Mouse (Mus musculus): ENCODE measurements around the gene Ap1m1. TPM values are rescaled to one million over a fixed set of nuclear protein-coding genes. Genes with fewer than 3 reads are reported as not detected.

The Ap1m1 gene
- polyA plus RNA-seq, 1 experiment from 2014 or later, result 109 TPM

GRCm38 (mm10) chr8:72240951-72241350, 1.1 kb downstream of the Ap1m1 start:
- Histone ChIP-seq H3K9ac (replicated peaks; ENCODE audit: low read depth, low read length) (peak overlapping the region; percentile 53; the same call in 1 of the 2 replicates), H3K36me3 (ENCODE audit: control insufficient read depth, insufficient read depth, low read length) (no peaks in the 10 kb centered on the region), H3K9me3 (ENCODE audit: control insufficient read depth, low read depth, low read length) (no peaks in the 10 kb centered on the region), H3K27ac (ENCODE audit: low read length) (no peak overlapping the region), H3K4me3 (ENCODE audit: low read depth, low read length) (peak overlapping the region; percentile 68), H3K4me2 (replicated peaks; ENCODE audit: low read depth, low read length) (peak overlapping the region; percentile 68), H3K4me1 (ENCODE audit: control insufficient read depth, insufficient read depth, low read length) (peaks cover 5% of the 10 kb centered on the region; the same call in 1 of the 2 replicates), H3K27me3 (ENCODE audit: control insufficient read depth, insufficient read depth, low read length) (no peaks in the 10 kb centered on the region)
- 63% methylated on average over 7 of the region's 7 CpGs for WGBS
- no peak for ATAC-seq (ENCODE audit: insufficient number of reproducible peaks, insufficient read depth, low FRiP score, low read depth)

GRCm38 (mm10) chr8:72242226-72242625, 2.4 kb downstream of the Ap1m1 start:
- peaks cover 4% of the 10 kb centered on the region; the same call in 1 of the 2 replicates for H3K36me3 ChIP-seq (ENCODE audit: control insufficient read depth, insufficient read depth, low read length)
- ATAC-seq (ENCODE audit: insufficient number of reproducible peaks, insufficient read depth, low FRiP score, low read depth), result no peak
- WGBS, result 96% methylated on average over 1 of the region's 1 CpGs

GRCm38 (mm10) chr8:72244610-72245009, 4.8 kb downstream of the Ap1m1 start:
- Histone ChIP-seq H3K9ac (replicated peaks; ENCODE audit: low read depth, low read length) (no peak overlapping the region), H3K36me3 (ENCODE audit: control insufficient read depth, insufficient read depth, low read length) (peaks cover 4% of the 10 kb centered on the region; the same call in 1 of the 2 replicates), H3K27me3 (ENCODE audit: control insufficient read depth, insufficient read depth, low read length) (no peaks in the 10 kb centered on the region), H3K27ac (ENCODE audit: low read length) (no peak overlapping the region), H3K4me1 (ENCODE audit: control insufficient read depth, insufficient read depth, low read length) (peaks cover 5% of the 10 kb centered on the region; the same call in 1 of the 2 replicates), H3K9me3 (ENCODE audit: control insufficient read depth, low read depth, low read length) (no peaks in the 10 kb centered on the region), H3K4me2 (replicated peaks; ENCODE audit: low read depth, low read length) (no peak overlapping the region), H3K4me3 (ENCODE audit: low read depth, low read length) (no peak overlapping the region)
- no peak for ATAC-seq (ENCODE audit: insufficient number of reproducible peaks, insufficient read depth, low FRiP score, low read depth)
- 80% methylated on average over 2 of the region's 2 CpGs for WGBS

More at GRCm38 (mm10) chr8:72242226-72242625, 2.4 kb downstream of the Ap1m1 start:
- H3K27ac ChIP-seq (ENCODE audit: low read length), result no peak overlapping the region
- H3K9ac ChIP-seq (replicated peaks; ENCODE audit: low read depth, low read length), result no peak overlapping the region
- no peaks in the 10 kb centered on the region for H3K9me3 ChIP-seq (ENCODE audit: control insufficient read depth, low read depth, low read length)
- peaks cover 5% of the 10 kb centered on the region; the same call in 1 of the 2 replicates for H3K4me1 ChIP-seq (ENCODE audit: control insufficient read depth, insufficient read depth, low read length)
- no peak overlapping the region for H3K4me3 ChIP-seq (ENCODE audit: low read depth, low read length)
- H3K4me2 ChIP-seq (replicated peaks; ENCODE audit: low read depth, low read length), result no peak overlapping the region
- H3K27me3 ChIP-seq (ENCODE audit: control insufficient read depth, insufficient read depth, low read length), result no peaks in the 10 kb centered on the region

GRCm38 (mm10) chr8:72257171-72257901, 17.5 kb downstream of the Ap1m1 start:
- H3K27ac ChIP-seq (ENCODE audit: low read length), result no peak overlapping the region
- H3K4me1 ChIP-seq (ENCODE audit: control insufficient read depth, insufficient read depth, low read length), result no peaks in the 10 kb centered on the region
- no peak overlapping the region for H3K4me3 ChIP-seq (ENCODE audit: low read depth, low read length)
- no peaks in the 10 kb centered on the region for H3K27me3 ChIP-seq (ENCODE audit: control insufficient read depth, insufficient read depth, low read length)
- H3K36me3 ChIP-seq (ENCODE audit: control insufficient read depth, insufficient read depth, low read length), result peaks cover 8% of the 10 kb centered on the region; the same call in 1 of the 2 replicates
- no peak for ATAC-seq (ENCODE audit: insufficient number of reproducible peaks, insufficient read depth, low FRiP score, low read depth)
- no peaks in the 10 kb centered on the region for H3K9me3 ChIP-seq (ENCODE audit: control insufficient read depth, low read depth, low read length)
- H3K9ac ChIP-seq (replicated peaks; ENCODE audit: low read depth, low read length), result no peak overlapping the region
- H3K4me2 ChIP-seq (replicated peaks; ENCODE audit: low read depth, low read length), result no peak overlapping the region
- WGBS, result 53% methylated on average over 7 of the region's 7 CpGs

GRCm38 (mm10) chr8:72257902-72258238, 18.1 kb downstream of the Ap1m1 start:
- Histone ChIP-seq H3K4me3 (ENCODE audit: low read depth, low read length) (no peak overlapping the region), H3K9me3 (ENCODE audit: control insufficient read depth, low read depth, low read length) (no peaks in the 10 kb centered on the region), H3K27me3 (ENCODE audit: control insufficient read depth, insufficient read depth, low read length) (no peaks in the 10 kb centered on the region), H3K4me1 (ENCODE audit: control insufficient read depth, insufficient read depth, low read length) (no peaks in the 10 kb centered on the region), H3K27ac (ENCODE audit: low read length) (no peak overlapping the region), H3K9ac (replicated peaks; ENCODE audit: low read depth, low read length) (no peak overlapping the region), H3K36me3 (ENCODE audit: control insufficient read depth, insufficient read depth, low read length) (peaks cover 8% of the 10 kb centered on the region; the same call in 1 of the 2 replicates), H3K4me2 (replicated peaks; ENCODE audit: low read depth, low read length) (no peak overlapping the region)
- no peak for ATAC-seq (ENCODE audit: insufficient number of reproducible peaks, insufficient read depth, low FRiP score, low read depth)
- 77% methylated on average over 1 of the region's 1 CpGs for WGBS

- Histone ChIP-seq H3K4me3 (ENCODE audit: low read depth, low read length) (no peak overlapping the region), H3K27ac (ENCODE audit: low read length) (no peak overlapping the region), H3K27me3 (ENCODE audit: control insufficient read depth, insufficient read depth, low read length) (no peaks in the 10 kb centered on the region), H3K4me2 (replicated peaks; ENCODE audit: low read depth, low read length) (no peak overlapping the region), H3K9ac (replicated peaks; ENCODE audit: low read depth, low read length) (no peak overlapping the region), H3K4me1 (ENCODE audit: control insufficient read depth, insufficient read depth, low read length) (no peaks in the 10 kb centered on the region), H3K9me3 (ENCODE audit: control insufficient read depth, low read depth, low read length) (no peaks in the 10 kb centered on the region), H3K36me3 (ENCODE audit: control insufficient read depth, insufficient read depth, low read length) (no peaks in the 10 kb centered on the region)
- 63% methylated on average over 2 of the region's 2 CpGs for WGBS
- no peak for ATAC-seq (ENCODE audit: insufficient number of reproducible peaks, insufficient read depth, low FRiP score, low read depth)
These were observed 20.0 kb downstream of the Ap1m1 start for GRCm38 (mm10) chr8:72259862-72260261.

GRCm38 (mm10) chr8:72260585-72260984, 20.8 kb downstream of the Ap1m1 start:
- Histone ChIP-seq H3K36me3 (ENCODE audit: control insufficient read depth, insufficient read depth, low read length) (no peaks in the 10 kb centered on the region), H3K9me3 (ENCODE audit: control insufficient read depth, low read depth, low read length) (no peaks in the 10 kb centered on the region), H3K4me1 (ENCODE audit: control insufficient read depth, insufficient read depth, low read length) (no peaks in the 10 kb centered on the region), H3K27ac (ENCODE audit: low read length) (no peak overlapping the region), H3K4me3 (ENCODE audit: low read depth, low read length) (no peak overlapping the region), H3K4me2 (replicated peaks; ENCODE audit: low read depth, low read length) (no peak overlapping the region), H3K9ac (replicated peaks; ENCODE audit: low read depth, low read length) (no peak overlapping the region), H3K27me3 (ENCODE audit: control insufficient read depth, insufficient read depth, low read length) (no peaks in the 10 kb centered on the region)
- WGBS, result 60% methylated on average over 4 of the region's 4 CpGs
- no peak for ATAC-seq (ENCODE audit: insufficient number of reproducible peaks, insufficient read depth, low FRiP score, low read depth)

- Histone ChIP-seq H3K4me1 (ENCODE audit: control insufficient read depth, insufficient read depth, low read length) (no peaks in the 10 kb centered on the region), H3K27me3 (ENCODE audit: control insufficient read depth, insufficient read depth, low read length) (no peaks in the 10 kb centered on the region), H3K9ac (replicated peaks; ENCODE audit: low read depth, low read length) (no peak overlapping the region), H3K36me3 (ENCODE audit: control insufficient read depth, insufficient read depth, low read length) (no peaks in the 10 kb centered on the region), H3K27ac (ENCODE audit: low read length) (no peak overlapping the region), H3K4me2 (replicated peaks; ENCODE audit: low read depth, low read length) (no peak overlapping the region), H3K4me3 (ENCODE audit: low read depth, low read length) (no peak overlapping the region), H3K9me3 (ENCODE audit: control insufficient read depth, low read depth, low read length) (no peaks in the 10 kb centered on the region)
- 21% methylated on average over 2 of the region's 2 CpGs for WGBS
- no peak for ATAC-seq (ENCODE audit: insufficient number of reproducible peaks, insufficient read depth, low FRiP score, low read depth)
These were observed 21.2 kb downstream of the Ap1m1 start for GRCm38 (mm10) chr8:72261019-72261418.

- Histone ChIP-seq H3K36me3 (ENCODE audit: control insufficient read depth, insufficient read depth, low read length) (no peaks in the 10 kb centered on the region), H3K9ac (replicated peaks; ENCODE audit: low read depth, low read length) (no peak overlapping the region), H3K4me3 (ENCODE audit: low read depth, low read length) (no peak overlapping the region), H3K9me3 (ENCODE audit: control insufficient read depth, low read depth, low read length) (no peaks in the 10 kb centered on the region), H3K4me1 (ENCODE audit: control insufficient read depth, insufficient read depth, low read length) (no peaks in the 10 kb centered on the region), H3K27me3 (ENCODE audit: control insufficient read depth, insufficient read depth, low read length) (no peaks in the 10 kb centered on the region), H3K4me2 (replicated peaks; ENCODE audit: low read depth, low read length) (no peak overlapping the region), H3K27ac (ENCODE audit: low read length) (no peak overlapping the region)
- ATAC-seq (ENCODE audit: insufficient number of reproducible peaks, insufficient read depth, low FRiP score, low read depth), result no peak
These were observed 21.6 kb downstream of the Ap1m1 start for GRCm38 (mm10) chr8:72261431-72261830.

All from stomach, embryonic 14.5 days (tissue).